Mouse (Mus musculus): ENCODE data around the gene Sh3kbp1. TPM values are rescaled to one million over a fixed set of nuclear protein-coding genes. Genes with fewer than 3 reads are reported as not detected.

Gene Sh3kbp1
- polyA plus RNA-seq, 1 experiment from 2014 or later, result 26.3 TPM

DNA sequence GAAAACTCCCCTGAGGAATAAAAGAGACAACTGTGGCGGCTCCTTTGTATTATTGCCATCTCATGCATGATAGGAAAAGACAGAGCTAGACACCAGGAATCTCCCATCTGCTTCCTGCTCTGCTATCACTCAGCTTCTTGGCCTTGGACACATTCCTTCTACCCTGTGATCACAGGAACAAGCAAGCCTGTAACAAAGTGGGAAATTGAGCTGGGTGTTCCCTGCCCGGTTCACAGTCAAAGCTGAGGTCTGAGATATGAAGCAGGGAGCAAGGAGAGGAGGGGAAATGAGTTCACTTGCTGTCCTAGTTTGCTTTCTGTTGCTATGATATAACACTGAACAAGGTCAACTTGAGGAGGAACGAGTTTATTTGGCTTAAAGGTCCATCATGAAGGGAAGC lies 301.8 kb downstream of the Sh3kbp1 start:
- Histone ChIP-seq H3K9me3 (no peaks in the 10 kb centered on the region), H3K4me1 (replicated peaks) (no peaks in the 10 kb centered on the region), H3K27ac (no peak overlapping the region), H3K4me2 (no peak overlapping the region), H3K4me3 (replicated peaks) (no peak overlapping the region), H3K27me3 (peaks cover 47% of the 10 kb centered on the region), H3K36me3 (no peaks in the 10 kb centered on the region), H3K9ac (replicated peaks) (no peak overlapping the region)
- 78% methylated on average over 3 of the region's 3 CpGs for WGBS
- ATAC-seq (ENCODE audit: insufficient number of reproducible peaks, insufficient read depth, low FRiP score, low TSS enrichment, low read depth), result no peak

DNA sequence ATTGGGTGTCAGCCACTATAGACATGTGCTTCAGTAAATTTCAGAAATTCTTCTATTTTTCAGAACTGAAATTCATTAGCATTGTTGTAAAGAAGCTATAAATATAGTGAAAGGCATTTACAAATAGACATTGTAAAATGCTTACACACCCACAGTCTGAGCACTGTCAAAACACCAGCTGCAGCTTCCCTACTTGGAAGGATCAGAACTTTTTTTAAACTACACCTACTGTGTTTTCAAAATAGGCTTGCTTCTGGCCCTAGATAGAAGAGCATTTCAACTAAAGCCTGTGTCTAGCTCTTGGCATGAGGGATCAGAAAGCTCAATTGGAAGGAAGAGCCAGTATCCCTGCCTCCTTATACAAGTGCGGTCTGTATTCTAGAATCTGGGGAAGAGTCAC lies 305.0 kb downstream of the Sh3kbp1 start:
- peaks cover 26% of the 10 kb centered on the region for H3K27me3 ChIP-seq
- no peak overlapping the region for H3K4me3 ChIP-seq (replicated peaks)
- 96% methylated on average over 1 of the region's 1 CpGs for WGBS
- H3K4me1 ChIP-seq (replicated peaks), result no peaks in the 10 kb centered on the region
- no peaks in the 10 kb centered on the region for H3K36me3 ChIP-seq
- no peak for ATAC-seq (ENCODE audit: insufficient number of reproducible peaks, insufficient read depth, low FRiP score, low TSS enrichment, low read depth)
- H3K9ac ChIP-seq (replicated peaks), result no peak overlapping the region
- H3K4me2 ChIP-seq, result no peak overlapping the region
- no peak overlapping the region for H3K27ac ChIP-seq
- H3K9me3 ChIP-seq, result no peaks in the 10 kb centered on the region

DNA sequence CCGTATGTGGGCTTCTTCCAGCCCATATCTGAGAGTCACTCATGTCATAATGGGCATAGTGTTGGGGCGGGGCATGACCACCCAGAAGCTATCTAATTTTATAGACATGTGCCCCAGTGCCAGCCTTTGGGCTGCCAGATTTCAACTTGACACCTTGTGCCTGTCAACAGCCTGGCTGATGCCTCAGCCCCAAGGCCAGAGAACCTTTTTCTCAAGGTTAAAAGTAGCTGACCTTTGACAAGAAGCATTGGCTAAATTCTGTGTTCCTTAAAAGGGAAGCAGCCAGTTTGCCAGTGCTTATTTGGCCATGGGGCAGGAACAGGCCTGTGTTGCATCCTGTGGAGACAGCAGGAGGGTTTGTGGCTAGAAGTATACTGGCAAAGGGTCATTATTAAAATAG lies 315.5 kb downstream of the Sh3kbp1 start:
- no peak overlapping the region for H3K4me3 ChIP-seq (replicated peaks)
- no peaks in the 10 kb centered on the region for H3K4me1 ChIP-seq (replicated peaks)
- H3K36me3 ChIP-seq, result no peaks in the 10 kb centered on the region
- no peaks in the 10 kb centered on the region for H3K9me3 ChIP-seq
- H3K4me2 ChIP-seq, result no peak overlapping the region
- WGBS, result 83% methylated on average over 2 of the region's 2 CpGs
- peaks cover 30% of the 10 kb centered on the region for H3K27me3 ChIP-seq
- H3K27ac ChIP-seq, result no peak overlapping the region
- no peak for ATAC-seq (ENCODE audit: insufficient number of reproducible peaks, insufficient read depth, low FRiP score, low TSS enrichment, low read depth)
- no peak overlapping the region for H3K9ac ChIP-seq (replicated peaks)

DNA sequence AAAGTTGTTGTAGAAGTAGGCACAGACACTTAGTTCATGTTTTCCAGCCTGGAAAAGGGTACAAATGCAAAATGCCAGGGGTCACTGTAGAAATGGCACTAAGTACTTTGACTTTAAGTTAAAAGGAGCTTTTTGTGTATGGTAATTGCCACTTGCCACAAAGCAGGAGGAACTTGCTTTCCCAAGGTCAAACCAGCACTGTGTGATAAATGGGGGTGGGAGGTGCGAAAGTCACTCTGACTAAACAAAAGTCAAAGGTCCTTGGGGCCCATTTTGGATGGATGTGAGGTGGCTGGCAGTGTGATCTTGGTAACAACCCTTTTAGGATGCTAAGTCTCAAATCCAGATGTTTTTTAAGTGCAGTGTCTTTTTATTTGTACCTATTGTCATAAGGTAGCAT lies 316.5 kb downstream of the Sh3kbp1 start:
- no peak overlapping the region for H3K4me2 ChIP-seq
- no peaks in the 10 kb centered on the region for H3K36me3 ChIP-seq
- H3K9ac ChIP-seq (replicated peaks), result no peak overlapping the region
- H3K9me3 ChIP-seq, result no peaks in the 10 kb centered on the region
- no peaks in the 10 kb centered on the region for H3K4me1 ChIP-seq (replicated peaks)
- WGBS, result 68% methylated on average over 1 of the region's 1 CpGs
- H3K4me3 ChIP-seq (replicated peaks), result no peak overlapping the region
- no peak overlapping the region for H3K27ac ChIP-seq
- H3K27me3 ChIP-seq, result peaks cover 33% of the 10 kb centered on the region
- ATAC-seq (ENCODE audit: insufficient number of reproducible peaks, insufficient read depth, low FRiP score, low TSS enrichment, low read depth), result no peak

DNA sequence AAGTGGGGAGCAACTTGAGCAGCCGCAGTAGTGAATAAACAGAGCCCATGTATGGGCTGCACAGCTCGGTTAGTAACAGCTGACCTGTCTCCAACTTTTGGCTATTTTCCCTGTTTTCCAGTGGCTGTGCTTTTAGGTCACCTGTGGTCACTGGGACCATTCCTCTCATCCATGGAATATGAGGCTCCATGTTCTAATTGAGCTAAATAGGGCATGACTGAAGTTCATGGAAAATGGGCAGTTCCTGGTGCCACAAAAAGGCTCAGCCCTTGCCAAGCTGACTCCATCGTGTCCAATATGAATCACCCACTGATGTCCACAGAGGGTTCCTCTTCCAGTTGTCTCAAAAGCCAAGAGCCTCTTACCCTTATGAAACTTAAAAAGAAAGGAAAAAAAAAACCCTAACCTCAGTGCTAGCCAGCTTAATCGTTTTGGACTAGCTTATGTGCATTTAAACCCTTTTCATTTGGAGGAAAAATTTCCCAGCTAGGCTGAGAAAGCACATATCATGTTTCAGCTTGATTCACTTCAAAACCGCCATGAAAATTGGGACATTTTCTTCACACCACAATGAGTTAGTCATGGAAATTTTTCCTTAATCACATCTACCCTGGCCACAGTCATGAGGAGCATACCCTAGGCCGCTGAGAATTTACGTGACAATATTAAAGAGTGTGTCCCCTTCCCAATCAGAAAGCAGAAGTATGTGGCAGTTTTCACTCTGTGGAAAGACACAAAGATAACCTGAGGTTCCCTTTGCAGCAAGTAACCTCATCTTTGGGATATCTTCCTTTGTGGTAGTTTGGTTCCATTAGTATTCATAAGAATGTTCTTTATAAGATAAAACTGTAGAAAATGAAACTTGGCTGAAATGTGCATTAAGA lies 326.7 kb downstream of the Sh3kbp1 start:
- H3K9ac ChIP-seq (replicated peaks), result no peak overlapping the region
- no peak for ATAC-seq (ENCODE audit: insufficient number of reproducible peaks, insufficient read depth, low FRiP score, low TSS enrichment, low read depth)
- no peaks in the 10 kb centered on the region for H3K9me3 ChIP-seq
- no peak overlapping the region for H3K4me2 ChIP-seq
- peaks cover 62% of the 10 kb centered on the region for H3K27me3 ChIP-seq
- no peak overlapping the region for H3K4me3 ChIP-seq (replicated peaks)
- WGBS, result 75% methylated on average over 7 of the region's 7 CpGs
- no peak overlapping the region for H3K27ac ChIP-seq
- no peaks in the 10 kb centered on the region for H3K36me3 ChIP-seq
- H3K4me1 ChIP-seq (replicated peaks), result peaks cover 5% of the 10 kb centered on the region; the same call in 1 of the 2 replicates

DNA sequence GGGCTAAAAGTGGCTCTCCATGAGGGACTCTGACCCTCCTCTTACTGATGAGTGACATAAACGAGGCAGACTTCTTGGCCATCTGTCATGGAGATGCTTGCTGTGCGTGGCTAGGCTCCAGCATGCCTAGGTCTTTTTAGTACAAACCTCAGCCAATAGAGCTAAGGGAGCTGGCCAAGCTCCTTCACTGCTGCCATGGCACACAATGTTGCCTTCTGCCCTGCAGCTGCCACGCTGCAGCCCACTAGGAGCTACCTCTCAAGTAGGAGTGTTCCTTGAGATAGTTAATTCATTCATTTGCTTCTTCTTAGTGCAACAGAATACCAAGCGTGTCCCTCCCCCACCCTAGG lies 327.3 kb downstream of the Sh3kbp1 start:
- Histone ChIP-seq H3K9me3 (no peaks in the 10 kb centered on the region), H3K4me1 (replicated peaks) (peaks cover 5% of the 10 kb centered on the region; the same call in 1 of the 2 replicates), H3K4me3 (replicated peaks) (no peak overlapping the region), H3K9ac (replicated peaks) (no peak overlapping the region), H3K36me3 (no peaks in the 10 kb centered on the region), H3K27me3 (peaks cover 61% of the 10 kb centered on the region), H3K4me2 (no peak overlapping the region), H3K27ac (no peak overlapping the region)
- WGBS, result 69% methylated on average over 4 of the region's 4 CpGs
- ATAC-seq (ENCODE audit: insufficient number of reproducible peaks, insufficient read depth, low FRiP score, low TSS enrichment, low read depth), result no peak

DNA sequence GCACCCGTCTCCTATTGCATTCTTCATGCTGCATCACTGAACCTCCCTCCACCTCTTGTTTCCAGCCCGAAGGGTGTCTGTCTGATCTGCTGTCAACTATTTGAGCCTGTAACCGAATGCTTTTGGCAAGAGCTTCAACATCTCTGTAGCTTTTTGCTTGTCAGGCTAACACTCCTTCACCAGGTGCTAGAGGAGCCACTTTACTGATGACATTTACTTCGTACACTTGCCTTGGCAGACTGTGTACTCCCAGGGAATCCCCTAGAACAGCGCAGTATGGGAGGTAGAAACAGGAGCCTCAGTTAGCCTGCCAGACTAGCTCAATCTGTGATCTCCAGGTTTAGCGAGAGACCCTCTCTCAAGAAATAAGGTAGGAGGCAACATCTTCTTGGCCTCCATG lies 328.4 kb downstream of the Sh3kbp1 start:
- 84% methylated on average over 6 of the region's 6 CpGs for WGBS
- Histone ChIP-seq H3K4me2 (no peak overlapping the region), H3K9ac (replicated peaks) (no peak overlapping the region), H3K4me1 (replicated peaks) (peaks cover 5% of the 10 kb centered on the region; the same call in 1 of the 2 replicates), H3K36me3 (no peaks in the 10 kb centered on the region), H3K9me3 (no peaks in the 10 kb centered on the region), H3K4me3 (replicated peaks) (no peak overlapping the region), H3K27ac (no peak overlapping the region), H3K27me3 (peaks cover 59% of the 10 kb centered on the region)
- no peak for ATAC-seq (ENCODE audit: insufficient number of reproducible peaks, insufficient read depth, low FRiP score, low TSS enrichment, low read depth)

DNA sequence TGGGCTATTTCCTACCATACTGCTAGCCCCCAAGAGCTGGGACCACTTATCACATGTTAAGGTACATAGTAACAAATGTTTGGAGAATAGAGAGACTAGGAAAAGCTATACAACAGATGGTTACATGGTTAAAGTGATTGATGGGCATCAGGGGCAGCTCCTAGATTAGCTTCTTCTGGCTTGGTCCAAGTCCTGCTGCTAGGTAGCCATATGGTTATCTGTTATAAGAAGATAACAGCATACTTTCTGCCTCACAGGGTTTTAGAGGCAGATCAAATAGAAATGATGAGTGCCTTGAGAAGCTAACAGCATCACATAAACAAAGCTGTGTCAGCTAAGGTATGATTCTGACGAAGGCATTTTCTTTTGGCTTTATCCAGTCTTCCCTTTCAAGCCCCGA lies 334.3 kb downstream of the Sh3kbp1 start:
- no peaks in the 10 kb centered on the region for H3K4me1 ChIP-seq (replicated peaks)
- WGBS, result 89% methylated on average over 2 of the region's 2 CpGs
- no peaks in the 10 kb centered on the region for H3K36me3 ChIP-seq
- no peak for ATAC-seq (ENCODE audit: insufficient number of reproducible peaks, insufficient read depth, low FRiP score, low TSS enrichment, low read depth)
- H3K27ac ChIP-seq, result no peak overlapping the region
- H3K4me2 ChIP-seq, result no peak overlapping the region
- H3K27me3 ChIP-seq, result peaks cover 51% of the 10 kb centered on the region
- no peak overlapping the region for H3K9ac ChIP-seq (replicated peaks)
- H3K4me3 ChIP-seq (replicated peaks), result no peak overlapping the region
- no peaks in the 10 kb centered on the region for H3K9me3 ChIP-seq

DNA sequence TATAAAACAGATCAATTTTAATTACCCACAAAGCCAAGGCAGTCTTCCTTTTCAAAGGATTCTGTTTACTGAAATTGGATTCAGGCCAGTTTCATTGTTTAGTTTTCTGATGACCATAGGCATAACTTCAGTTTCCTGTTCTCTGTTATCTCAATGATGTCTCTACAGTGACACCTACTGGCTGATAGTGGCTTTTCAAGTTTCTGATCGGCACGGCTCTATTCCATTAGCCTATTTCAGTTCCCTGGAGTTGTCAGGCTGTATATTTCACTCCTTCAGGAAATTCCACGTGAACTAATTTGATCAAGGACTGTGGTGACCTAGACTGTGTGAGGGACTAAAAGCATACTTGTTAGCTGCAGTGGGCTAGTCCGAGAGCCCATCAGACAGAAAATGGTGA lies 336.2 kb downstream of the Sh3kbp1 start:
- WGBS, result 26% methylated on average over 4 of the region's 4 CpGs
- Histone ChIP-seq H3K27me3 (peaks cover 46% of the 10 kb centered on the region), H3K4me2 (no peak overlapping the region), H3K9me3 (no peaks in the 10 kb centered on the region), H3K4me1 (replicated peaks) (no peaks in the 10 kb centered on the region), H3K9ac (replicated peaks) (no peak overlapping the region), H3K36me3 (no peaks in the 10 kb centered on the region), H3K27ac (no peak overlapping the region), H3K4me3 (replicated peaks) (no peak overlapping the region)
- no peak for ATAC-seq (ENCODE audit: insufficient number of reproducible peaks, insufficient read depth, low FRiP score, low TSS enrichment, low read depth)

DNA sequence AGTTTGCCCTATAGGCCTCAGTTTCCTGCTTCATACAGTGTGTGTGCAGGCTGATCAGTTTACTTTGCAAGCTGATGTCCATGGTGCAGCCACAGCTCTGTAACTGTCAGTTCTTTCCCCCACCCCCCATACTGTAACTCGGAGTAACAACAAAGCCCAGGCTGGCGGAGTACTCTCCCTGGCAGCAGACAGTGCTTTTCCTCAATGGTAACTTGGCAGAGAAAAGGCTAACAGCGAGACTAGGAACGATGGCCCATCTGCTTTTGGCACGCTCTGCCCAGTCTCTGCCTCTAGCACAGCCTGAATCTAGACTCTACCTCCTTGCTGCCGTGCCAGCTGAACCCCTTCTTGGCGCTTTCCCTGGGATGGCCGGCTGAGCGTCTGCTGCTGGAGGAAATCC lies 336.9 kb downstream of the Sh3kbp1 start:
- 91% methylated on average over 9 of the region's 9 CpGs for whole genome bisulfite sequencing
- no peak for ATAC-seq (ENCODE audit: insufficient number of reproducible peaks, insufficient read depth, low FRiP score, low TSS enrichment, low read depth)
- no peak overlapping the region for H3K4me3 ChIP-seq (replicated peaks)
- no peaks in the 10 kb centered on the region for H3K36me3 ChIP-seq
- no peaks in the 10 kb centered on the region for H3K9me3 ChIP-seq
- H3K4me2 ChIP-seq, result no peak overlapping the region
- peaks cover 48% of the 10 kb centered on the region for H3K27me3 ChIP-seq
- no peak overlapping the region for H3K9ac ChIP-seq (replicated peaks)
- no peak overlapping the region for H3K27ac ChIP-seq
- no peaks in the 10 kb centered on the region for H3K4me1 ChIP-seq (replicated peaks)

DNA sequence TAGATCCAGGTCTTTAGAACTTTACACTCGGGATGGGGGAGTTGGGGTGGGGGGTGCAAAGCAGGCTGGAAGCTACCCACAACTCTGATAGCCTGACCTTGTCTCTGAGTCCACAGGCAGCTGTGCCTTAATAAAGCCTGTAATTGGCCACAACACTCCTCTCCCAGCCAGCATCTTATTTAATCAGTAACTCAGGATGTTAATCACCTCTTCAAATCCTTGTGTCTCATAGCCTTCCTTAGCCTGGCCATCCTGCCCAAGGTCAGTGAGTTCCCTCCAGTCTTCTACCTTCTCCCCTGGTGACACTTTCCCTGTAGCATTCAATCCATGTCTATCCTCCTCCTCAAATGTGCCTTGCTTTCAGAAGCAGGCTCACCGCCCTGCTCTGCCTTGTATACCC lies 342.0 kb downstream of the Sh3kbp1 start:
- Histone ChIP-seq H3K4me1 (replicated peaks) (no peaks in the 10 kb centered on the region), H3K9me3 (no peaks in the 10 kb centered on the region), H3K4me2 (no peak overlapping the region), H3K27me3 (peaks cover 46% of the 10 kb centered on the region), H3K27ac (no peak overlapping the region), H3K36me3 (no peaks in the 10 kb centered on the region), H3K4me3 (replicated peaks) (no peak overlapping the region), H3K9ac (replicated peaks) (no peak overlapping the region)
- 94% methylated on average over 2 of the region's 2 CpGs for WGBS
- ATAC-seq (ENCODE audit: insufficient number of reproducible peaks, insufficient read depth, low FRiP score, low TSS enrichment, low read depth), result no peak

Measured in limb, embryonic 12.5 days (tissue).